Mouse (Mus musculus) WW6 (cell line): Measurements from ENCODE around the gene Sprr2a1.
"Not testable (repeated sequence)": the region's sequence is repeated elsewhere in the genome, so short reads cannot be mapped to it uniquely, and the experiment has no call there.

ENCODE experiments used
- DNase-seq: peaks from one replicate; pipeline ENCODE4 v3.0.0-alpha.2; 2013; ENCODE audit warnings: low read depth, low spot score

Gene Sprr2a1

GRCm38 (mm10) chr3:92215569-92215968 lies at the start of gene Sprr2a1, which contains the start of gene Sprr2a2:
Gene Sprr2a1 (plus strand): TSS chr3:92215799.
Gene Sprr2a2 (plus strand): TSS chr3:92215920.
- DNase-seq: not testable (repeated sequence)

GRCm38 (mm10) chr3:92169847-92170246 lies 45.8 kb upstream of the Sprr2a1 start:
- no peak for DNase-seq

GRCm38 (mm10) chr3:92176880-92177279 lies 38.7 kb upstream of the Sprr2a1 start:
- DNase-seq: no peak

GRCm38 (mm10) chr3:92195512-92196200 lies 19.9 kb upstream of the Sprr2a1 start:
- DNase-seq: no peak

DNA sequence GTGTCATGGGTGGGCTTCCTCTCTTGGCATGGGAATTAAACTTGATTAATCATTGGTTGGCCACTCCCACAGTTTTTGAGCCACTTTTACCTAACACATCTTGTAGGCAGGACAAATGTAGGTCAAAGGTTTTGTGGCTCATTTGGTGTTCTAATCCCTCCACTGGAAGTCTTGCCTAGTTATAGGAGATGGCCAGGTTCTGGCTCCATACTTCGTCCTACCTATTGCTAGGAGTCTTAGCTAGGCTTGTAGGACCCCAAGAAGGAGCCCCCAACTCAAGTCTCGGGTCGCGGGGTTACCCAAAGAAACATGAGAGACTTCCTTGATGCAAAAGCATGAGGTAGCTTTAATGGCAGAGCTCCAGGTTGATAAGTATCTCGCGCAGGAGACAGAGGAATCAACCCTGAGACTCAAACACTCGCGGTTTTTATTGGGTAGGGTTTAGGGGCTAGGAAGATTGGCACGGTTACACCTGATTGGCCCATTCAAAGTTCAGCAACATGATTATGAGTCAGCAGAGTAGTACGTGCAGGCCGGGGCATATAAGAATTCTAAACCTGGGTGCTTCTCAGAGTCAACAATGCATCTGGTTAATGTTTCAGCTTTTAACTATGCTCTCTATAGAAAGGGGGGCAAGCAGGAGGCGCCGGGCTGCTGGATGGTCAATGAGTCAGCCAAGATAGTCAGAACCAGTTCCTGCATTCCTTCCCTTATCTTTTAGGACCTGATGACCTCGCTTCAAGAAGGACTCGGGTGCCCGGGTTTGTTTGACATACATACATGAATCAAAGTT lies 4.3 kb upstream of the Sprr2a1 start:
- DNase-seq: not testable (repeated sequence)

GRCm38 (mm10) chr3:92212059-92212458 lies 3.5 kb upstream of the Sprr2a1 start:
- DNase-seq: not testable (repeated sequence)

DNA sequence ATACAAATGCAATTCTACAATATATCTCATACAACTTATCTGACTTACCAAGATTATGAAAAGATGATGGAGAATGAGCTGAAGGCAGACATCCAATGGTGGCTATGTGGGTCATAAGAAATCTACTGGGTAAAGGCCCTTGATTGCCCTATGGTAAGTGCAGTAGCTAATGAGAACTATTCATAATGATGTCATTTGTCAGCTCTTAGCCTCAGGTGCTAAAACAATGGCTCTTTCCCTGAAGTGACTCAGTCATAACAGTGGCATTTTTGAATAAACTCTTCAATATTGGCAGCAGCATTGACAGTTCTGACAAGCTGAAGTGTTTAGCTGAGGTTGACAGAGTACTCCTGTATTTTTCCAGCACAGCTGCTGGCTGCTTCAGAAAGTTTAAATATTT lies 1.9 kb upstream of the Sprr2a1 start:
- DNase-seq: not testable (repeated sequence)

DNA sequence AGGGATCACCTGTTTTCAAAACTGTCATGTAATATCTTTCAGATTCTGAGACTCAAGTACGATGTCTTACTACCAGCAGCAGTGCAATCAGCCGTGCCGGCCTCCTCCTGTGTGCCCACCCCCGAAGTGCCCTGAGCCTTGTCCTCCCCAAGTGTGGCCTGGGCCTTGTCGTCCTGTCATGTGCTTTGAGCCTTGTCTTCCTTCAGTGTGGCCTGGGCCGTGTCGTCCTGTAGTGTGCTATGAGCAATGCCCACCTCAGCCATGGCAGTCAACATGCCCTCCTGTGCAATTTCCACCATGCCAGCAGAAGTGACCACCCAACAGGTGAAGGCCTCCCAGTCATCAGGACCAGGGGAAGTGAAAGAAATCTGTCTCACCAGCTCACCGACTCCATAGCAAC lies 3.4 kb downstream of the Sprr2a1 start:
- DNase-seq: not testable (repeated sequence)

- not testable (repeated sequence) for DNase-seq
Observed at GRCm38 (mm10) chr3:92223708-92224107, 8.1 kb downstream of the Sprr2a1 start.

GRCm38 (mm10) chr3:92227410-92227809 lies 11.8 kb downstream of the Sprr2a1 start:
- not testable (repeated sequence) for DNase-seq

GRCm38 (mm10) chr3:92236463-92237189 lies 21.0 kb downstream of the Sprr2a1 start:
- DNase-seq: not testable (repeated sequence)

GRCm38 (mm10) chr3:92238736-92239135 lies 23.1 kb downstream of the Sprr2a1 start:
- not testable (repeated sequence) for DNase-seq

DNA sequence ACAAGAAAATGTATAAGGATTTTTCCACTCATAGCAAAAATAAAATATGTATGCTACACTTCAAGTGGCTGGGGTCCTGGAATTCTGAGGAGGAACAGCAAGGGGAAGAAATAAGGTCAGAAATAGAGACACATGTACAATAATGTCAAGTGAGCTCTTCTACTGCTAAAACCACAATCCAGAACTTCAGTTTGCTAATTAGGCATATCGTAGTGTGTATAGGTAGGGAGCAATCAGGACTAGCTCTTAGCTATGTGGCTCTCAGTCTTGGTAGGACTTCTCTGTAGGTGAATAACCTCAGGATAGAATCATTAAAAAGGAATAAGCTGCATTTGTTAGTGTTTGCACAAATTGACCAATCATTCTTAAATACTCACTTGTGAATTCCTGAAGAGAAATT lies 23.6 kb downstream of the Sprr2a1 start:
- DNase-seq: not testable (repeated sequence)

DNA sequence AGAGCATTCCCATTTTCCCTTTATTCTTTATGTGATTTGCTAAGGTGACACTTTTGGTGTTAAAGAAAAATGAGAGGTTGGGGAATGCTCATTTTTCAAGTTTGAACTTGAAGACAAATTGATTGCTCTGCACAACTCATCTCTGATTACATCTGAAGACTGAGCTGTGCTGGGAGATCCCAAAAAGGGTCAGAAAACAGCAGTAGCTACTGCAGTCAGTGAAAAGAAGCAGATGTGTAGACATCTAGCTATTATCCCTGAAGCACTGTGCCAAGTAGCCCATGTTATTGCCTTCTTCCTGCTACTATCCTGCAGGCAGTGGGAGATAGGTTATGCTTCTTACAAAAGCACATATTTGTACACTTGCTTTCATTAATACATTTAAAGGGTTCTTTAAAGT lies 29.2 kb downstream of the Sprr2a1 start:
- not testable (repeated sequence) for DNase-seq

GRCm38 (mm10) chr3:92246245-92246644 lies 30.6 kb downstream of the Sprr2a1 start:
- not testable (repeated sequence) for DNase-seq

DNA sequence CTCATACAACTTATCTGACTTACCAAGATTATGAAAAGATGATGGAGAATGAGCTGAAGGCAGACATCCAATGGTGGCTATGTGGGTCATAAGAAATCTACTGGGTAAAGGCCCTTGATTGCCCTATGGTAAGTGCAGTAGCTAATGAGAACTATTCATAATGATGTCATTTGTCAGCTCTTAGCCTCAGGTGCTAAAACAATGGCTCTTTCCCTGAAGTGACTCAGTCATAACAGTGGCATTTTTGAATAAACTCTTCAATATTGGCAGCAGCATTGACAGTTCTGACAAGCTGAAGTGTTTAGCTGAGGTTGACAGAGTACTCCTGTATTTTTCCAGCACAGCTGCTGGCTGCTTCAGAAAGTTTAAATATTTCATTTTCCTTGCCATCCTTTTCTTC lies 32.9 kb downstream of the Sprr2a1 start:
- DNase-seq: not testable (repeated sequence)

DNA sequence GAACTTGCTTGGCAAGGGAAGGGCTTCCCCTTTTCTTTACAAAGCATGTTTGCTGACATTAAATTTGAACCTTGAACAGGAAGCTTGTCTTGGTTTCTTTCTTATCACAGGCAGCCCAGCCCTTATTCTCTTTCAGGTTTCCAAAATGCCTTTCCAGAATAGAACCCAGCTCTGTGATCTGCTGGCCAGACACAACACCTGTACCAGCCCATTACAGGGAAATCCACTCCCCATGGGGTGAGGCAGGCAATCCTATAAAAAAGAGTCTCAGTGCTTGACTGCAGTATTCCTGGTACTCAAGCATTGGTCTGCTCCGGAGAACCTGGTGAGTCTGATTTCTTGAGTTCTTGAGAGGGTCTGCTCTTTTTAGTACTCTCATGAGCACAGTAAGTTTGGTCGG lies 34.9 kb downstream of the Sprr2a1 start:
- not testable (repeated sequence) for DNase-seq

DNA sequence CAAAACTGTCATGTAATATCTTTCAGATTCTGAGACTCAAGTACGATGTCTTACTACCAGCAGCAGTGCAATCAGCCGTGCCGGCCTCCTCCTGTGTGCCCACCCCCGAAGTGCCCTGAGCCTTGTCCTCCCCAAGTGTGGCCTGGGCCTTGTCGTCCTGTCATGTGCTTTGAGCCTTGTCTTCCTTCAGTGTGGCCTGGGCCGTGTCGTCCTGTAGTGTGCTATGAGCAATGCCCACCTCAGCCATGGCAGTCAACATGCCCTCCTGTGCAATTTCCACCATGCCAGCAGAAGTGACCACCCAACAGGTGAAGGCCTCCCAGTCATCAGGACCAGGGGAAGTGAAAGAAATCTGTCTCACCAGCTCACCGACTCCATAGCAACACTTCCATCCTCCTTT lies 38.3 kb downstream of the Sprr2a1 start:
- not testable (repeated sequence) for DNase-seq

GRCm38 (mm10) chr3:92258526-92258925 lies 42.9 kb downstream of the Sprr2a1 start:
- DNase-seq: not testable (repeated sequence)

DNA sequence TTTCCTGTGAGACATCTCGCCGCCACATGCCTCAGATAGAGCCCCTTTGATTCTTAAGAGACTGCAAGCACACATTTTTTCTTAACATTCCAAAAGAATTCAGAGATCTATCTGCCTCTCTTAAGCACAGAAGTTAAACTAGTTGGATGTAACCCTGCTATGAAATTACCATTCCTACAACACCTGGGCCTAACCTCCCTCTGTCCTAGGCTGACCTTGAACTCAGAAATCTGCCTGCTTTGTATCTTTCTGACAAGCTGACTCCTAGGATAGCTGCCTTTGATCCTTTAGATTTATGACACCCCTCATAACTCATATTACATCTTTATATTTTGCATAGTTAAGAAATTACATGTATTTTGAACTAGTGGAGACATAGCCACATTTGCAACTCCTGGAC lies 47.9 kb downstream of the Sprr2a1 start:
- not testable (repeated sequence) for DNase-seq
